Mouse (Mus musculus) NIH3T3 (cell line): ENCODE measurements at regions not wholly inside any gene's neighbourhood (a gene's known extent, or its start where the extent isn't known, plus 50 kb on each side); places are given as distances from the start of the nearest gene placed in this dataset.

Experiments
- DNase-seq: peaks from one replicate; pipeline ENCODE4 v3.0.0-alpha.2; 2012; ENCODE audit warnings: low read depth

DNA sequence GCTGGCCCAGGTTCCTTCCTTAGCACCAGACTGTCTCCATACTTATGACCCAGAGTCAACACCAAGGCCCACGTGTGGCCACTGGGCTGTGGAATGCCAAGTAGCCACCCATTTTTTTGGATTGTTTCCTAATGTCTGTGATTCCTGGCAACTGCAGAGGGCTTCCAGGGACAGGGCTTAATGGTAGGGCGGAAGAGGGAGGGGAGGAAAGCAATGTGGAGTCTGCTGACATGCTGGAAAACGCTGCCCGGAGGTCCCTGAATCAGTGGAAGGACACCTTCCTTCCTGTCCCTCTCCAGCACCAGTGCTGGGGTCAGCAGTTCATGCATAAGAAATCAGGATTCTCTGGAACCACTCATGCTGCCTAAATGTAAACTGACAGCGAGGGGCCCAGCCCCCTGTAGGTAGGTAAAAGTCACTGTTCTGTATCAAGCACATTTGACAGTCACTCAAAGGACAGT, 90.8 kb downstream of the Iyd start:
- no peak for DNase-seq

DNA sequence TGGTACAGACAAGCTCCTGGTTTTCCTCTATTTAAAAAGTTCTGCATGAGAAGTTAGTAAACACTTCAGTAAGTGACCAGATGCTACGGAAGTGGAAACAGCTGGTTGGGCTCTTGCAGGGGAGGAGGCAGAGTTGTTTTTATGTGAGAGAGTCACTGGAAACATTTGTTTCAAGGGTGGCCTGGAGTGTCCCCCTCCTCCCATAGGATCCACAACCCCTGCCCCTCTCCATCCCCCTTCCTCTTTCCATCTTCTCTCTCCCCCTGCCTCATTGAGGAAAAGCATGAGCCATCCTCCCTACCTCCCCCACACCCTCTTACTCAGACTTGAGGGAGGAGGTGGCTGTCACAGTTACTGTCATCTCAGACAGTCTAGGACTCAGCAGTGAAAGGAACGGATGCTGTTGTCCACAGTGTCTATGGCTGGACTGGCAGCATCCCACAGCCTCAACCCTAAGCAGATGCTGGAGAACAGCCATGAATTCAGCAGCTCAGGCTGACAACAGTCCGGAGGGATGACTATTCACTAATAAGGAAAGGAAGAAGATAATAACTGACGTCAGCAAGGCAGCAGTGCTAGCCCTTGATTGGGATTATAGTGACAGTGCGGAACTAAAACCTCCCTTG, 93.9 kb downstream of the Iyd start:
- no peak for DNase-seq

DNA sequence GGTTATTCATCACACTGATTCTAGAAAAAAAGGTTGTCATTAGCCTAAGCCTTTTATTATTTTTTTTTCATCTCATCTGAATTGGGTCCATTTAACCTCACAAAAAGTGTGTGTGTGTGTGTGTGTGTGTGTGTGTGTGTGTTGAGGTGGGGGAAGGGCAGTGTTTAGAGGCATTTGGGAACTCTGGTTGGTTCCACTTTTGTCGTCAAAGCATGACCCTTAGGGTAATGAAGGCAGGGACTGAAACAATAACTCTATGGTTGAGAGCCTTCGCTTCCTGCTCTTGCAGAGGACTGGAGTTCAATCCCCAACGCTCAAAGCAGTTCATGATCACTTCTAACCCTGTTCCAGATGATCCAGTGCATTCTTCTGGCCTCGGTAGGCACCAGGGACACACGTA, 96.1 kb upstream of the Plekhg1 start:
- no peak for DNase-seq

GRCm38 (mm10) chr10:3645030-3645429, 95.1 kb upstream of the Plekhg1 start:
- no peak for DNase-seq

DNA sequence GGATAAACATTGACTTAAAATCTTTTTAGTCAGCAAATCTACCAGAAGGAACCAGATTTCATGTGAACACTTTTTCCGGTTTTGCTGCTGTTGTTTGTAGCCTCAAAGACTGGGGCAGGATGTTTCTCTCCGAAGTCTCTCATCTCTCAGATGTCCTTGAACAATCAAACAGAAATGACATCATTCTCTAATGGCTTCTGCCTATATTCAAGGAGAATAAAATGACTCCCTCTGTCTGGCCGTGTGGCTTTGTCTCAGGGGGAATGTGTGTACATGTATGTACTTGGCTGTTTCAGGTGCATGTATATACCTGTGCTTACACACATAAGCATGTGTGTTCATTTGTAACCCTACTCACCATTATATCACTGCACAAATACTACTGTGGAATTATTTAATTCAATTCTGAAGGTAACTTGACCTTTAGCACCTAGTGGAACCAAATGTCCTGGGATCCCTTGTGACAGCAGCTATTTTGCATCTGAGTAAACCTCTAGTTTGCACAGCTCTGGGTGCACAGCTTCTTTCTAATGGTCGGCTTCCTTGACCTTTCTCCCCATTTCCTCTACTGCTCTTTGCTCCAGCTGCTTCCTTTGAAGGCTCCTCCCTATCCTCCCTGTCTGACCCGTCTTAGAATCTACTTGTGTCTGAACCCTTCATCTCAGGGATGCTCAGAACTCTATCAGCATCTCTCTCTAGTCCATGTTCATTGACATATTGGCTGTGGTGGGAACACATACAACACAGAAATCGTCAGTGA, 93.8 kb upstream of the Plekhg1 start:
- DNase-seq: no peak

GRCm38 (mm10) chr10:3647811-3648731, 92.1 kb upstream of the Plekhg1 start:
- no peak for DNase-seq

GRCm38 (mm10) chr10:3649983-3650382, 90.2 kb upstream of the Plekhg1 start:
- no peak for DNase-seq

- DNase-seq: no peak
Observed at GRCm38 (mm10) chr10:3650561-3650960, 89.6 kb upstream of the Plekhg1 start.

- DNase-seq: no peak
Observed at GRCm38 (mm10) chr10:3652522-3652921, 87.6 kb upstream of the Plekhg1 start.

DNA sequence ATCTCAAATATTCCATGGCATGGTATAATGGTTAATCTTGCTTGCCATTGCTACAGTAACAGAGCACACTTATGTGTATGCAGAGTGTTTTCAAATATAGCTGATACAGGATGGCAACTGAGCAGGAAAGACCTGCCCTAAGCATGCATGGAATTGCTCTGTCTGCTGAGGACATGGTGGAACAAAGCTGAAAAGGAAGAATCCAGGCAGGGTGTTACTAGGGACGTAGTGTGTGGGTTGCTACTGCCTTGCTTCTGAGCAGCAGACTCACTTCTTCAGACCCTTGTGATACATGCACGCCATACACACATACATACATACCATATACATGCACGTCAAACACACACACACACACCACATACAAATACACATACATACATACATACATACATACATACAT, 84.1 kb upstream of the Plekhg1 start:
- no peak for DNase-seq

- DNase-seq: no peak
Observed at GRCm38 (mm10) chr10:3662156-3662555, 78.0 kb upstream of the Plekhg1 start.

DNA sequence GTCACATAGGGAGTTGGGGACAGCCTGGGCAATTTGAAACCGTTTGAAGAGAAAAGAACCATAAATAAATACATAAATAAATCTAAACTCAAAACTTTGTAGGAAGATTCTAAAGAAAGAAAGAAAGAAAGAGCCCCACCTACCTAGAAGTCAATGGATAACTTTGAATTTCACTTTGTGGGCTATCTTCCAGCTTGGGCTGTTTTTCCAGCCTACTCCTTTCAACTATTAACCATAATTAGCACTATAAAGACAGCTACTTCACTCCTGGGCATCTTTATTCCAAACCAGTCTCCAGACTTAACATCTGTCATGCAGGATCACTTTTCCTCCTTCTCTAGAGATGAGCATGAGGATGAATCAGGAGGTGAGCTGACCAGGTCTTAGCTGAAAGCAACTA, 77.6 kb upstream of the Plekhg1 start:
- no peak for DNase-seq

- no peak for DNase-seq
Observed at GRCm38 (mm10) chr10:3663296-3663695, 76.9 kb upstream of the Plekhg1 start.

DNA sequence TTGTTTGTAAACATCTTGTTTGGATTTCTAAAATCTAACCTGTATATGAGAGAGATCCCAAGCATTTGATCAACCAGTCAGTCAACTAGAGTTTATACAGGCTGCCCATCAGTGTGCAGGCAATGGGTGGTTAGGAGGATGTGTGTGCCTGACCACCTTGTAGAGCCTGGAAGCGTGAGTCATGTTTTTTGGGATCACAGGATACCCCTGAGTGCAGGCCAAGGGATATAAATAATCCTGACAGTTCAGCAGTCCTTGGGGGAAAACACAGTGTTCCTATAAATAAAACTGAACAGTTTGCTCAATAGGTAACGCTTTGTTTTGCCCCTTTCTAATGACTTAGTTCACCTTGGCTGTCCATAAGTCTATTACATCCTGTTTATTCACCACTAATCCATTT, 55.7 kb upstream of the Plekhg1 start:
- peak; percentile 22 for DNase-seq
